Mouse (Mus musculus) kidney, adult 2 months (tissue): ENCODE measurements at regions not wholly inside any gene's neighbourhood (a gene's known extent, or its start where the extent isn't known, plus 50 kb on each side); places are given as distances from the start of the nearest gene placed in this dataset.

Source experiments
- DNase-seq: peaks from one replicate; pipeline ENCODE4 v3.0.0; 2021
- H3K27ac ChIP-seq: fragments of 200-500 bp; 2 replicates; pipeline ENCODE4 v1.5.1; 2012; ENCODE audit warnings: low read depth, low read length, control low read depth, inconsistent platforms; ENCODE audit not compliant: insufficient read depth
- H3K27me3 ChIP-seq: fragments of 200-500 bp; replicated peaks from 2 replicates; pipeline ENCODE4 v1.6.1; 2012; ENCODE audit warnings: mild to moderate bottlenecking, moderate library complexity, low read length, inconsistent platforms; ENCODE audit not compliant: control insufficient read depth, insufficient read depth
- H3K36me3 ChIP-seq: fragments of 200-500 bp; 2 replicates; pipeline ENCODE4 v1.6.1; 2012; ENCODE audit warnings: mild to moderate bottlenecking, moderate library complexity, low read length, inconsistent platforms; ENCODE audit not compliant: control insufficient read depth, insufficient read depth
- H3K4me1 ChIP-seq: fragments of 200-500 bp; 2 replicates; pipeline ENCODE4 v1.6.1; 2011; ENCODE audit warnings: low read length; ENCODE audit not compliant: control insufficient read depth, insufficient read depth
- H3K4me3 ChIP-seq: fragments of 200-500 bp; 2 replicates; pipeline ENCODE4 v1.5.1; 2011; ENCODE audit warnings: mild to moderate bottlenecking, low read depth, low read length, control low read depth; ENCODE audit not compliant: insufficient read depth
- CTCF ChIP-seq: fragments of 200-500 bp; conservative IDR thresholded peaks from 2 replicates; pipeline ENCODE4 v1.5.1; 2011; ENCODE audit warnings: low read depth, mild to moderate bottlenecking, control low read depth, low read length, moderate library complexity, mixed read lengths; ENCODE audit not compliant: insufficient read depth, insufficient read length
- POLR2A ChIP-seq: fragments of 200-500 bp; IDR thresholded peaks from one replicate; pipeline ENCODE4 v1.6.1; 2011; ENCODE audit warnings: low read depth, low read length, control low read depth
- WGBS: fragments of 180-500 bp; shearing (Covaris S2); methylation state at CpG from one replicate; pipeline ENCODE4 v1.1.7; 2018; 5-methylcytosine and 5-hydroxymethylcytosine counted together

GRCm38 (mm10) chr16:50688818-50689506 is 98.0 kb upstream of the Ccdc54 start:
- TF ChIP-seq POLR2A = no peak
- TF ChIP-seq CTCF = no peak
- no peak overlapping the region for H3K27ac ChIP-seq
- WGBS = 29% methylated on average over 11 of the region's 11 CpGs
- peak overlapping the region; percentile 53; the same call in 1 of the 2 replicates for H3K4me3 ChIP-seq
- no peaks in the 10 kb centered on the region for H3K36me3 ChIP-seq
- peak; percentile 19 for DNase-seq
- no peaks in the 10 kb centered on the region for H3K4me1 ChIP-seq
- no peaks in the 10 kb centered on the region for H3K27me3 ChIP-seq

GRCm38 (mm10) chr16:50679698-50680097 is 88.7 kb upstream of the Ccdc54 start:
- peak; percentile 41 for DNase-seq
- TF ChIP-seq CTCF (no peak), POLR2A (no peak)
- Histone ChIP-seq H3K4me3 (no peak overlapping the region), H3K27ac (no peak overlapping the region), H3K4me1 (no peaks in the 10 kb centered on the region), H3K36me3 (no peaks in the 10 kb centered on the region), H3K27me3 (no peaks in the 10 kb centered on the region; the same call in 1 of the 2 replicates)
- WGBS = 44% methylated on average over 6 of the region's 6 CpGs

GRCm38 (mm10) chr16:50673339-50673738 is 82.4 kb upstream of the Ccdc54 start:
- DNase-seq = no peak
- TF ChIP-seq POLR2A (no peak), CTCF (no peak)
- no peak overlapping the region for H3K4me3 ChIP-seq
- H3K27ac ChIP-seq = no peak overlapping the region
- no peaks in the 10 kb centered on the region for H3K4me1 ChIP-seq
- 87% methylated on average over 5 of the region's 5 CpGs for WGBS
- H3K36me3 ChIP-seq = no peaks in the 10 kb centered on the region
- H3K27me3 ChIP-seq = no peaks in the 10 kb centered on the region; the same call in 1 of the 2 replicates

- Histone ChIP-seq H3K4me1 (no peaks in the 10 kb centered on the region), H3K36me3 (no peaks in the 10 kb centered on the region), H3K27ac (no peak overlapping the region), H3K27me3 (no peaks in the 10 kb centered on the region; the same call in 1 of the 2 replicates), H3K4me3 (no peak overlapping the region)
- WGBS = 44% methylated on average over 5 of the region's 5 CpGs
- TF ChIP-seq POLR2A (no peak), CTCF (no peak)
- DNase-seq = peak; percentile 7
Measured at GRCm38 (mm10) chr16:50672713-50673112, 81.8 kb upstream of the Ccdc54 start.

GRCm38 (mm10) chr16:50671170-50671569 is 80.2 kb upstream of the Ccdc54 start:
- no peak for DNase-seq
- Histone ChIP-seq H3K4me1 (no peaks in the 10 kb centered on the region), H3K27me3 (no peaks in the 10 kb centered on the region; the same call in 1 of the 2 replicates), H3K4me3 (no peak overlapping the region), H3K27ac (no peak overlapping the region), H3K36me3 (no peaks in the 10 kb centered on the region)
- 93% methylated on average over 5 of the region's 5 CpGs for WGBS
- TF ChIP-seq CTCF (no peak), POLR2A (no peak)

- Histone ChIP-seq H3K4me1 (no peaks in the 10 kb centered on the region), H3K27ac (no peak overlapping the region), H3K27me3 (no peaks in the 10 kb centered on the region), H3K36me3 (no peaks in the 10 kb centered on the region), H3K4me3 (no peak overlapping the region)
- no peak for TF ChIP-seq CTCF
- no peak for TF ChIP-seq POLR2A
- no peak for DNase-seq
- 52% methylated on average over 2 of the region's 2 CpGs for WGBS
Measured at GRCm38 (mm10) chr16:50664240-50664639, 73.3 kb upstream of the Ccdc54 start.
